Mouse (Mus musculus): Measurements from ENCODE around the gene Cryz. TPM values are rescaled to one million over a fixed set of nuclear protein-coding genes. Genes with fewer than 3 reads are reported as not detected.
"Not testable (repeated sequence)": the region's sequence is repeated elsewhere in the genome, so short reads cannot be mapped to it uniquely, and the experiment has no call there.

The Cryz gene
- polyA plus RNA-seq, 1 experiment = 37.9 TPM

DNA sequence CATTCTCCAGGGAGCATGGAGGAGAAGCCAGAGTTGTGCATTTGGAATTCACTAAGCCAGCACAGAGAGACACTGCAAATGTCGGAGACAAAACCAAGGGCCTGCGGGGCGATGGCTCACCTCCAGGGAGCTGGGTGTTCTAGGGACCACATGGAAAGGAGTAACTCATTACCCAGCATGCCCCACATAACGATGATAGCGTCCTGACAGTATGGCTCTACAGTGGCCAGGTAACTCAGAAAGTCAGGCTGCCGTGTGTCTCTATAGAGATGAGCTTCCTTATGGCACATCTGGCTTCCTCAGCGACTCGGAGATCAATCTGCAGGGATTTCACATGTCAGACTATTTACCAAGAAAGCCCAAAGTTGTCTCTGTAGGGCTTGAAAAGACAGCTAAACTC is 18.3 kb downstream of the Cryz start:
- TF ChIP-seq CTCF (IDR thresholded peaks at IDR 0.05; ENCODE audit: low read depth, low read length) (no peak), POLR2A (IDR thresholded peaks at IDR 0.05; ENCODE audit: insufficient read depth, low read length) (no peak), EP300 (IDR thresholded peaks at IDR 0.05; ENCODE audit: insufficient read depth, low read depth, low read length) (no peak)

DNA sequence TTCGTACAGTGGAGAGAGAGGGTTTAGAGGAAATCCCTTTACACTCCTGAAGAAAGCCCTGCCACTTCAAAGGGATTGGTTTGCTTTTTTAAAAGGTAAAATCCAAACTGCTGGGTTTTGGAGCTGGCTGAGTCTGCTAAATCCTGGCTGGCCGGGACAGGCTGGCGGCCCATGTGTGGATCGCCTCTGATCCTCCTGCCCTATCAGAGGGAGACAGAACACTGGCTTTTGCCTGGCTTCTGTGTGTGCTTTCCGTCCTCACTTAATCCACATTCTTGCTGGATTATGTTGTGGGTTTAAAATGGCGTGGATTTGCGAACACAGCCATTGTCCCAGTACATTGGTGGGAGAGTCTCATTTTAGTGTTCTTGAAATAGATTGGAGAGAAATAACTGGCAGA is 18.8 kb downstream of the Cryz start:
- no peaks in the 10 kb centered on the region for H3K36me3 ChIP-seq (ENCODE audit: control insufficient read depth, insufficient read depth, low read length, poor library complexity, severe bottlenecking)
- H3K27me3 ChIP-seq (ENCODE audit: control insufficient read depth, insufficient read depth, low read length, poor library complexity, severe bottlenecking) = no peaks in the 10 kb centered on the region
- H3K9ac ChIP-seq (ENCODE audit: low read depth, poor library complexity, severe bottlenecking) = no peak overlapping the region
- no peaks in the 10 kb centered on the region for H3K4me1 ChIP-seq (ENCODE audit: control insufficient read depth, insufficient read depth, low read length)
- no peak overlapping the region for H3K27ac ChIP-seq (ENCODE audit: insufficient read depth, low read length)
- H3K9me3 ChIP-seq (replicated peaks; ENCODE audit: control insufficient read depth, insufficient read depth, low read length, poor library complexity, severe bottlenecking) = no peaks in the 10 kb centered on the region
- no peak overlapping the region for H3K4me3 ChIP-seq (ENCODE audit: low read depth, low read length)
- no peak for TF ChIP-seq EP300 (IDR thresholded peaks at IDR 0.05; ENCODE audit: insufficient read depth, low read depth, low read length)
- TF ChIP-seq CTCF (IDR thresholded peaks at IDR 0.05; ENCODE audit: low read depth, low read length) = no peak
- no peak for TF ChIP-seq POLR2A (IDR thresholded peaks at IDR 0.05; ENCODE audit: insufficient read depth, low read length)

More for the DNA sequence above, 18.3 kb downstream of the Cryz start:
- Histone ChIP-seq H3K4me1 (ENCODE audit: control insufficient read depth, insufficient read depth, low read length) (no peaks in the 10 kb centered on the region), H3K27me3 (ENCODE audit: control insufficient read depth, insufficient read depth, low read length, poor library complexity, severe bottlenecking) (no peaks in the 10 kb centered on the region), H3K4me3 (ENCODE audit: low read depth, low read length) (no peak overlapping the region), H3K9me3 (replicated peaks; ENCODE audit: control insufficient read depth, insufficient read depth, low read length, poor library complexity, severe bottlenecking) (no peaks in the 10 kb centered on the region), H3K36me3 (ENCODE audit: control insufficient read depth, insufficient read depth, low read length, poor library complexity, severe bottlenecking) (no peaks in the 10 kb centered on the region), H3K27ac (ENCODE audit: insufficient read depth, low read length) (no peak overlapping the region), H3K9ac (ENCODE audit: low read depth, poor library complexity, severe bottlenecking) (no peak overlapping the region)

- Histone ChIP-seq H3K9me3 (replicated peaks; ENCODE audit: control insufficient read depth, insufficient read depth, low read length, poor library complexity, severe bottlenecking) (no peaks in the 10 kb centered on the region), H3K27ac (ENCODE audit: insufficient read depth, low read length) (no peak overlapping the region), H3K27me3 (ENCODE audit: control insufficient read depth, insufficient read depth, low read length, poor library complexity, severe bottlenecking) (no peaks in the 10 kb centered on the region), H3K36me3 (ENCODE audit: control insufficient read depth, insufficient read depth, low read length, poor library complexity, severe bottlenecking) (no peaks in the 10 kb centered on the region), H3K4me3 (ENCODE audit: low read depth, low read length) (no peak overlapping the region), H3K4me1 (ENCODE audit: control insufficient read depth, insufficient read depth, low read length) (no peaks in the 10 kb centered on the region), H3K9ac (ENCODE audit: low read depth, poor library complexity, severe bottlenecking) (no peak overlapping the region)
- TF ChIP-seq CTCF (IDR thresholded peaks at IDR 0.05; ENCODE audit: low read depth, low read length) (no peak), POLR2A (IDR thresholded peaks at IDR 0.05; ENCODE audit: insufficient read depth, low read length) (no peak), EP300 (IDR thresholded peaks at IDR 0.05; ENCODE audit: insufficient read depth, low read depth, low read length) (no peak)
Observed at GRCm38 (mm10) chr3:154616106-154616505, 19.6 kb downstream of the Cryz start.

DNA sequence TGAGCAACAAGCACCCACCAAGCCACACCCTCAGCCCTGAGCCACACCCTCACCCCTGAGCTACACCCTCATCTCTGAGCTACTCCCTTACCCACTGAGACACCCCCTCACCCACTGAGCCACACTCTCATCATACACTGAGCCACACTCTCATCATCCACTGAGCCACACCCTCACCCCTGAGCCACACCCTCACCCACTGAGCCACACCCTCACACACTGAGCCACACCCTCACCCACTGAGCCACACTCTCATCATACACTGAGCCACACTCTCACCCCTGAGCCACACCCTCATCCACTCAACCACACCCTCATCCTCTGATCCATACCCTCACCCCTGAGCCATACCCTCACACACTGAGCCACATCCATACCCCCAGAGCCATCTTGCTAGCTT is 31.8 kb downstream of the Cryz start:
- Histone ChIP-seq H3K27me3 (ENCODE audit: control insufficient read depth, insufficient read depth, low read length, poor library complexity, severe bottlenecking) (no peaks in the 10 kb centered on the region), H3K4me1 (ENCODE audit: control insufficient read depth, insufficient read depth, low read length) (peaks cover 4% of the 10 kb centered on the region), H3K4me3 (ENCODE audit: low read depth, low read length) (no peak overlapping the region), H3K36me3 (ENCODE audit: control insufficient read depth, insufficient read depth, low read length, poor library complexity, severe bottlenecking) (0 out of 2 replicates have a peak, but pooled peaks cover under 1% of the 10 kb centered on the region), H3K9ac (ENCODE audit: low read depth, poor library complexity, severe bottlenecking) (no peak overlapping the region), H3K9me3 (replicated peaks; ENCODE audit: control insufficient read depth, insufficient read depth, low read length, poor library complexity, severe bottlenecking) (no peaks in the 10 kb centered on the region), H3K27ac (ENCODE audit: insufficient read depth, low read length) (no peak overlapping the region)
- no peak for TF ChIP-seq CTCF (IDR thresholded peaks at IDR 0.05; ENCODE audit: low read depth, low read length)
- TF ChIP-seq EP300 (IDR thresholded peaks at IDR 0.05; ENCODE audit: insufficient read depth, low read depth, low read length) = 0 out of 2 replicates have a peak, but pooled peaks have one; percentile 60
- no peak for TF ChIP-seq POLR2A (IDR thresholded peaks at IDR 0.05; ENCODE audit: insufficient read depth, low read length)

GRCm38 (mm10) chr3:154631281-154631680 is 34.8 kb downstream of the Cryz start:
- H3K27me3 ChIP-seq (ENCODE audit: control insufficient read depth, insufficient read depth, low read length, poor library complexity, severe bottlenecking); H3K9ac ChIP-seq (ENCODE audit: low read depth, poor library complexity, severe bottlenecking); H3K27ac ChIP-seq (ENCODE audit: insufficient read depth, low read length); H3K4me3 ChIP-seq (ENCODE audit: low read depth, low read length); H3K4me1 ChIP-seq (ENCODE audit: control insufficient read depth, insufficient read depth, low read length); H3K36me3 ChIP-seq (ENCODE audit: control insufficient read depth, insufficient read depth, low read length, poor library complexity, severe bottlenecking); H3K9me3 ChIP-seq (replicated peaks; ENCODE audit: control insufficient read depth, insufficient read depth, low read length, poor library complexity, severe bottlenecking): not testable (repeated sequence)

GRCm38 (mm10) chr3:154633091-154633490 is 36.6 kb downstream of the Cryz start:
- Histone ChIP-seq H3K36me3 (ENCODE audit: control insufficient read depth, insufficient read depth, low read length, poor library complexity, severe bottlenecking) (no peaks in the 10 kb centered on the region), H3K9me3 (replicated peaks; ENCODE audit: control insufficient read depth, insufficient read depth, low read length, poor library complexity, severe bottlenecking) (no peaks in the 10 kb centered on the region), H3K4me1 (ENCODE audit: control insufficient read depth, insufficient read depth, low read length) (peaks cover 4% of the 10 kb centered on the region), H3K27me3 (ENCODE audit: control insufficient read depth, insufficient read depth, low read length, poor library complexity, severe bottlenecking) (no peaks in the 10 kb centered on the region), H3K9ac (ENCODE audit: low read depth, poor library complexity, severe bottlenecking) (no peak overlapping the region), H3K4me3 (ENCODE audit: low read depth, low read length) (no peak overlapping the region), H3K27ac (ENCODE audit: insufficient read depth, low read length) (no peak overlapping the region)
- TF ChIP-seq CTCF (IDR thresholded peaks at IDR 0.05; ENCODE audit: low read depth, low read length) (no peak), EP300 (IDR thresholded peaks at IDR 0.05; ENCODE audit: insufficient read depth, low read depth, low read length) (no peak), POLR2A (IDR thresholded peaks at IDR 0.05; ENCODE audit: insufficient read depth, low read length) (no peak)
